Mouse (Mus musculus) G1E (cell line): ENCODE results near the gene Oit3. TPM values are rescaled to one million over a fixed set of nuclear protein-coding genes. Genes with fewer than 3 reads are reported as not detected.

Experiments used
- ATAC-seq: 2 replicates; pipeline ENCODE4 v1.8.0; 2016; ENCODE audit warnings: mild to moderate bottlenecking; ENCODE audit not compliant: insufficient number of reproducible peaks, poor library complexity, low FRiP score, severe bottlenecking; ENCODE audit errors: extremely low read depth
- DNase-seq: peaks from one replicate; pipeline ENCODE4 v3.0.0; 2012; ENCODE audit warnings: low spot score
- H3K27me3 ChIP-seq: 2 replicates; pipeline ENCODE4 v1.6.1; 2012; ENCODE audit warnings: mild to moderate bottlenecking, low read length, inconsistent platforms; ENCODE audit not compliant: insufficient read depth
- H3K36me3 ChIP-seq: replicated peaks from 2 replicates; pipeline ENCODE3; 2012; ENCODE audit warnings: mild to moderate bottlenecking, inconsistent platforms
- H3K4me1 ChIP-seq: 2 replicates; pipeline ENCODE4 v1.6.1; 2012; ENCODE audit warnings: low read depth, low read length, inconsistent platforms, mixed read lengths; ENCODE audit not compliant: insufficient read depth
- H3K4me3 ChIP-seq: 2 replicates; pipeline ENCODE4 v1.5.1; 2012; ENCODE audit warnings: low read depth, mild to moderate bottlenecking, inconsistent platforms, low read length, moderate library complexity, mixed read lengths
- H3K9me3 ChIP-seq: replicated peaks from 2 replicates; pipeline ENCODE4 v1.6.1; 2012; ENCODE audit warnings: inconsistent platforms
- CTCF ChIP-seq: IDR thresholded peaks from 2 replicates; pipeline ENCODE4 v1.5.1; 2012; ENCODE audit warnings: low read depth, low read length, inconsistent platforms, mixed read lengths
- GATA1 ChIP-seq: IDR thresholded peaks from 2 replicates; pipeline ENCODE4 v1.6.1; 2012; ENCODE audit warnings: borderline replicate concordance, low read length, inconsistent platforms, mixed read lengths
- GATA2 ChIP-seq: IDR thresholded peaks from 2 replicates; pipeline ENCODE4 v1.6.1; 2012; ENCODE audit warnings: low read depth, low read length, inconsistent platforms, borderline replicate concordance
- POLR2AphosphoS5 ChIP-seq: IDR thresholded peaks from 2 replicates; pipeline ENCODE4 v1.6.1; 2012; ENCODE audit warnings: low read depth, low read length, inconsistent platforms; ENCODE audit not compliant: insufficient replicate concordance
- TAL1 ChIP-seq: conservative IDR thresholded peaks from 2 replicates; pipeline ENCODE4 v1.6.1; 2012; ENCODE audit warnings: low read depth, low read length, inconsistent platforms, mixed read lengths
- polyA plus RNA-seq: library from polyadenylated mRNA; stranded (reverse); fragments of >175 nt; gene quantifications from 2 replicates; pipeline ENCODE4 v1.2.3, GENCODE M21; 2012
- total RNA-seq, 2 experiments: library from RNA; stranded (forward) in 1 of 2; stranded (reverse) in 1 of 2; fragments of 200-1000 nt in 1 of 2; fragments of >200 nt in 1 of 2; fragmentation: Nextera tagmentation in 1 of 2; gene quantifications; 2 replicates each; pipeline ENCODE4 v1.2.3; 2014 to 2017

Oit3 gene
- total and polyA plus RNA-seq, 3 experiments: 0.44 TPM; not detected in 2

GRCm38 (mm10) chr10:59447546-59447945 is 6.0 kb upstream of the Oit3 start:
- Histone ChIP-seq H3K4me3 (no peak overlapping the region), H3K36me3 (peaks cover 20% of the 10 kb centered on the region)
- ATAC-seq: no peak

DNA sequence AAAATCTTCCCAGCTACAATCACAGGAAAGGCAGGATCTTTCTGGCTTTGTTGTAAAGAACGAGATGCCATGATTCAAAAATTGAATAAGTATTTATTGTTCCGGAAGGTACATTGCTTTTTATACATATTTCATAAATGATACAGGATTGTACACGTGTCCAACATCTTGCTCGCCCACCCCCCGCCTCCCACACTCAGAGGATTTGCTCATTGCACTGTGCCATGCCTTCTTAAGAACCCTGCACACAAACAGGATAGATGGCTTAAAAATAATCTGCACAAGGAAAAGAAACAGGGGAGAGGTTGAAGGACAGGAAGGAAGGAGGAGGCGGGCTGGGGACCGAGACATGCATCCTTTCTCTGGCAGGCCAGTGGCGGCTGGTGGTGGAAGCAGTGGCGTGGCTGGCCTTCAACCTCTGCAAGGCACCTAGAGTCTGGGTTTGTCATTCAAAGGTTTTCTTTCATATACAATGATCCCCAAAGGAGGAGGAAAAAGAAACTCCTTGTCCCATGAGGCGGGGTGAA is 5.4 kb upstream of the Oit3 start:
- Histone ChIP-seq H3K4me1 (no peaks in the 10 kb centered on the region), H3K27me3 (no peaks in the 10 kb centered on the region), H3K4me3 (no peak overlapping the region), H3K36me3 (peaks cover 19% of the 10 kb centered on the region), H3K9me3 (no peaks in the 10 kb centered on the region)
- no peak for ATAC-seq
- TF ChIP-seq TAL1: no peak
- TF ChIP-seq GATA2: no peak
- TF ChIP-seq CTCF: no peak
- no peak for TF ChIP-seq GATA1
- TF ChIP-seq POLR2AphosphoS5: no peak
- no peak for DNase-seq

More at GRCm38 (mm10) chr10:59447546-59447945, 6.0 kb upstream of the Oit3 start:
- Histone ChIP-seq H3K27me3 (no peaks in the 10 kb centered on the region), H3K4me1 (no peaks in the 10 kb centered on the region), H3K9me3 (no peaks in the 10 kb centered on the region)
- DNase-seq: no peak
- TF ChIP-seq GATA1 (no peak), GATA2 (no peak), POLR2AphosphoS5 (no peak), CTCF (no peak), TAL1 (no peak)

GRCm38 (mm10) chr10:59444635-59445034 is 3.1 kb upstream of the Oit3 start:
- H3K4me1 ChIP-seq: no peaks in the 10 kb centered on the region
- H3K9me3 ChIP-seq: no peaks in the 10 kb centered on the region
- H3K4me3 ChIP-seq: no peak overlapping the region
- no peaks in the 10 kb centered on the region for H3K27me3 ChIP-seq
- DNase-seq (no peak), ATAC-seq (no peak)
- TF ChIP-seq GATA1: no peak
- TF ChIP-seq TAL1: no peak
- H3K36me3 ChIP-seq: peaks cover 9% of the 10 kb centered on the region

DNA sequence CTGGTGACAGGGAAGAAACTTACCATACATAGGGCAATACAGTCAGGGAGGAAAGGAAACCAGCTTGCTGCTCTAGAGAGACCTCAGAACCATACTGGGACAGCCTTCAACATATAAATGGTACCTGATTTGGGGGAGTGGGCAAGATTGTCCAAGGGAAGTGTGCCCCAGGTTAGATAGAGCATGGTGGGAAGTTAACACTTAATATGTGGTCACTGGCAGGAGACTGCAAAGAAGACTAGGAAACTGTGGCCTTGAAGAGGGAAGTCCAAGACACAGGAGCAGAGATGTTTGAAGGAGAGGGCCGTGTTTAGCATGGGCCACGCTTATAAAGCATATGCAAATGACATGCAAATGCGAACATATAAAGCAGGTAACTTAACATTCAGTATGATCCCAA is 2.5 kb upstream of the Oit3 start:
- peaks cover 9% of the 10 kb centered on the region for H3K36me3 ChIP-seq
- H3K27me3 ChIP-seq: no peaks in the 10 kb centered on the region
- TF ChIP-seq TAL1 (no peak), GATA2 (no peak), CTCF (no peak), POLR2AphosphoS5 (no peak), GATA1 (no peak)
- ATAC-seq (no peak), DNase-seq (no peak)
- H3K4me1 ChIP-seq: no peaks in the 10 kb centered on the region
- H3K4me3 ChIP-seq: no peak overlapping the region
- no peaks in the 10 kb centered on the region for H3K9me3 ChIP-seq

GRCm38 (mm10) chr10:59443212-59443611 is 1.6 kb upstream of the Oit3 start:
- Histone ChIP-seq H3K4me3 (no peak overlapping the region), H3K27me3 (peaks cover 4% of the 10 kb centered on the region; the same call in 1 of the 2 replicates), H3K36me3 (peaks cover 4% of the 10 kb centered on the region), H3K4me1 (no peaks in the 10 kb centered on the region), H3K9me3 (no peaks in the 10 kb centered on the region)
- no peak for DNase-seq
- ATAC-seq: no peak
- TF ChIP-seq CTCF: no peak
- no peak for TF ChIP-seq POLR2AphosphoS5
- TF ChIP-seq TAL1: no peak
- no peak for TF ChIP-seq GATA1
- TF ChIP-seq GATA2: no peak

- no peak for TF ChIP-seq GATA1
- TF ChIP-seq POLR2AphosphoS5: no peak
- TF ChIP-seq CTCF: no peak
- TF ChIP-seq TAL1: no peak
- H3K36me3 ChIP-seq: no peaks in the 10 kb centered on the region
- H3K4me3 ChIP-seq: no peak overlapping the region
- H3K4me1 ChIP-seq: no peaks in the 10 kb centered on the region
- DNase-seq (no peak), ATAC-seq (no peak)
- H3K9me3 ChIP-seq: no peaks in the 10 kb centered on the region
- peaks cover 7% of the 10 kb centered on the region; the same call in 1 of the 2 replicates for H3K27me3 ChIP-seq
Observed at GRCm38 (mm10) chr10:59440177-59440576, 1.4 kb downstream of the Oit3 start.

GRCm38 (mm10) chr10:59439508-59439931 is 2.1 kb downstream of the Oit3 start:
- peaks cover 7% of the 10 kb centered on the region; the same call in 1 of the 2 replicates for H3K27me3 ChIP-seq
- no peak for TF ChIP-seq TAL1
- no peak for TF ChIP-seq POLR2AphosphoS5
- TF ChIP-seq GATA2: no peak
- no peak for TF ChIP-seq GATA1
- TF ChIP-seq CTCF: no peak
- no peaks in the 10 kb centered on the region for H3K4me1 ChIP-seq
- H3K36me3 ChIP-seq: no peaks in the 10 kb centered on the region
- no peak for DNase-seq
- no peaks in the 10 kb centered on the region for H3K9me3 ChIP-seq
- no peak overlapping the region for H3K4me3 ChIP-seq
- no peak for ATAC-seq
